Mouse (Mus musculus) midbrain, embryonic 11.5 days (tissue): ENCODE measurements around the gene Pcdh10. TPM values are rescaled to one million over a fixed set of nuclear protein-coding genes. Genes with fewer than 3 reads are reported as not detected.
A peak's percentile ranks its signal among the peaks of the same experiment; 100 is the strongest.

Source experiments
- ATAC-seq: fragments of 200-750 bp; cut with Nextera tagmentation; 2 replicates; pipeline ENCODE4 v1.8.0; 2017; ENCODE audit warnings: moderate TSS enrichment, moderate library complexity; ENCODE audit not compliant: low FRiP score
- DNase-seq: peaks from one replicate; pipeline ENCODE4 v3.0.0; 2015; ENCODE audit warnings: low spot score; ENCODE audit errors: missing footprints
- H3K27ac ChIP-seq: fragments of 300-500 bp; sonication (generic); 2 replicates; pipeline ENCODE4 v1.5.1; 2014; ENCODE audit warnings: low read depth, low read length
- H3K27me3 ChIP-seq: fragments of 300-500 bp; sonication (generic); 2 replicates; pipeline ENCODE4 v1.6.1; 2014; ENCODE audit warnings: mild to moderate bottlenecking, low read length, moderate library complexity, mixed read lengths; ENCODE audit not compliant: control insufficient read depth, insufficient read depth
- H3K36me3 ChIP-seq: fragments of 300-500 bp; sonication (generic); 2 replicates; pipeline ENCODE4 v1.6.1; 2014; ENCODE audit warnings: mild to moderate bottlenecking, low read length, moderate library complexity, mixed read lengths; ENCODE audit not compliant: control insufficient read depth, insufficient read depth
- H3K4me1 ChIP-seq: fragments of 300-500 bp; sonication (generic); 2 replicates; pipeline ENCODE4 v1.6.1; 2014; ENCODE audit warnings: low read length; ENCODE audit not compliant: control insufficient read depth, insufficient read depth
- H3K4me2 ChIP-seq: fragments of 300-500 bp; sonication (generic); 2 replicates; pipeline ENCODE4 v1.6.1; 2014; ENCODE audit warnings: mild to moderate bottlenecking, moderate library complexity
- H3K4me3 ChIP-seq: fragments of 300-500 bp; sonication (generic); 2 replicates; pipeline ENCODE4 v1.5.1; 2014; ENCODE audit warnings: low read depth, low read length
- H3K9ac ChIP-seq: fragments of 300-500 bp; sonication (generic); 2 replicates; pipeline ENCODE4 v1.6.1; 2014; ENCODE audit warnings: low read length
- H3K9me3 ChIP-seq: fragments of 300-500 bp; sonication (generic); 2 replicates; pipeline ENCODE4 v1.6.1; 2016; ENCODE audit warnings: low read length; ENCODE audit not compliant: control insufficient read depth
- WGBS: fragments of 180-500 bp; shearing (Covaris S2); extraction: QIAGEN DNeasy Blood & Tissue Kit; methylation state at CpG from one replicate; pipeline ENCODE4 v1.1.7; 2014; 5-methylcytosine and 5-hydroxymethylcytosine counted together
- polyA plus RNA-seq: library from polyadenylated mRNA; unstranded; fragments of >200 nt; fragmentation: Nextera tagmentation; extraction: Ambion mirVana; gene quantifications from 2 replicates; pipeline ENCODE4 v1.2.1, GENCODE M21; 2014

The Pcdh10 gene
- polyA plus RNA-seq, 1 experiment from 2014 or later = 4.2 TPM

DNA sequence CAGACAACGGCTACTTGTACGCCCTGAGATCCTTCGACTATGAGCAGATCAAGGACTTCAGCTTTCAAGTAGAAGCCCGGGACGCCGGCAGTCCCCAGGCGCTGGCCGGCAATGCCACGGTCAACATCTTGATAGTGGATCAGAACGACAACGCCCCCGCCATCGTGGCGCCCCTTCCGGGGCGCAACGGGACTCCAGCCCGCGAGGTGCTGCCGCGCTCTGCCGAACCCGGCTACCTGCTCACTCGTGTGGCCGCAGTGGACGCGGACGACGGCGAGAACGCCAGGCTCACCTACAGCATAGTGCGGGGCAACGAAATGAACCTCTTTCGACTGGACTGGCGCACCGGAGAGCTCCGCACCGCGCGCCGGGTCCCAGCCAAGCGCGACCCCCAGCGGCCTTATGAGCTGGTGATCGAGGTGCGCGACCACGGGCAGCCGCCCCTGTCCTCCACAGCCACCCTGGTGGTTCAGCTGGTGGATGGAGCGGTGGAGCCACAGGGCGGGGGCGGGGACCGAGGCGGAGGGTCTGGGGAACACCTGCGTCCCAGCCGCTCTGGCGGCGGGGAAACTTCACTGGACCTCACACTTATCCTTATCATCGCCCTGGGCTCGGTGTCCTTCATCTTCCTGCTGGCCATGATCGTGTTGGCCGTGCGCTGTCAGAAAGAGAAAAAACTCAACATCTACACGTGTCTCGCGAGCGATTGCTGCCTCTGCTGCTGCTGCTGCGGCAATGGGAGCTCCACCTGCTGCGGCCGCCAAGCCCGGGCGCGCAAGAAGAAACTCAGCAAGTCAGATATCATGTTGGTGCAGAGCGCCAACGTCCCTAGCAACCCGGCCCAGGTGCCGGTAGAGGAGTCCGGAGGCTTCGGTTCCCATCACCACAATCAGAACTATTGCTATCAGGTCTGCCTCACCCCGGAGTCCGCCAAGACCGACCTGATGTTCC lies 2.9 kb downstream of the Pcdh10 start:
- Histone ChIP-seq H3K9ac (peak overlapping the region; percentile 48), H3K9me3 (no peaks in the 10 kb centered on the region), H3K4me3 (peak overlapping the region; percentile 61), H3K4me1 (peaks cover 9% of the 10 kb centered on the region), H3K4me2 (peak overlapping the region; percentile 93), H3K36me3 (no peaks in the 10 kb centered on the region), H3K27me3 (peaks cover 22% of the 10 kb centered on the region), H3K27ac (no peak overlapping the region)
- peak; percentile 96 for DNase-seq
- peak; percentile 15; the same call in 1 of the 2 replicates for ATAC-seq
- under 1% methylated on average over 82 of the region's 82 CpGs for WGBS

DNA sequence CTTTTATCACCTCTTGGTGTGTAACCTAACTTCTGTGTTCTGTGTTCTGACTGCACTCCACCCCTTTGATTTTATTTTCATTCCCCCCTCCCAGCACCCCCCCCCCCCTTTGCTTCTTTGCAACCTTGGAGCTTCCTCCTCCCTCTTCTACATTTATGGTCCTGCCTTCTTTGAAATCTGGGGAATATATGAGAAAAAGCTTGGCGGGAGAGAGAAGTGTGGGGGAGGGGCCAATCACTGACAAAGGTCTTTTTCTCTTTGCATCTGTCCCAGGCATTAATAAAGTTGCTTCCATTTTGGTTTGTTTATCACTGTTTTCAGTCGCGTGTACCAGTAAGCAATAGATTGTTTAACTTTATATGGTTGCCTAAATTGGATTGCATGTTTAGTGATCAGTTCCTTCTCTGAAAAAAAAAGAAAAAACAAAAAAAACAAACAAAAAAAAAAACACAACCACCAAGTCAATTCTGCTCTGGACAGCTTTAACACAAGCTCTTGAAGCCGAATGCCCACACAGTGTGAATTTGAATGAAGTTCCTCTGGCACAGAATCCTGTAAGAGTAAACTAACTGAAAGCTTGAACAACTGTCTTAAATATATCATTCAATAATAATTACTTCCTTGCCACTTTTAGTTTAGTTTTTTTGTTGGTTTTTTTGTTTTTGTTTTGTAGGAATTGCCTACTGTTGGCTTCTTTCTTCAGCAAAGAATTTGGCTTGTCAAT lies 4.0 kb downstream of the Pcdh10 start:
- peak overlapping the region; percentile 48; the same call in 1 of the 2 replicates for H3K9ac ChIP-seq
- peaks cover 22% of the 10 kb centered on the region for H3K27me3 ChIP-seq
- 26% methylated on average over 4 of the region's 4 CpGs for WGBS
- H3K27ac ChIP-seq = no peak overlapping the region
- peaks cover 9% of the 10 kb centered on the region for H3K4me1 ChIP-seq
- no peaks in the 10 kb centered on the region for H3K36me3 ChIP-seq
- no peak for DNase-seq
- ATAC-seq = no peak
- no peaks in the 10 kb centered on the region for H3K9me3 ChIP-seq
- H3K4me3 ChIP-seq = peak overlapping the region; percentile 61
- H3K4me2 ChIP-seq = peak overlapping the region; percentile 93

DNA sequence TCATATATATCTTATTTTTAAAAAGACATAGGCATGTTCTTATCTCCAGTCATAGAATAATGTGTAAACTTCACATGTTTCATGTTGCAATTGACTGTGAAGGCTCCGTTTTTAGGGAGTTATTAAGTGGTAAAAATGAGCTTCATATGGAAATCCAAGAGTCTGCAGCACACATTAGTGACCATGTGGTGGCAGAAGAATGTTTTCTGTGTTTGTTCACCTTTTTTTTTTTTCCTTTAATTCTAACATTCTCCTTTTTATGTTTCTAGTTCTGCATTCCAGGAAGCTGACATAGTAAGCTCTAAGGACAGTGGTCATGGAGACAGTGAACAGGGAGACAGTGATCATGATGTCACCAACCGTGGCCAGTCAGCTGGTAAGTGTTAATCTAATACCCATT lies 5.6 kb downstream of the Pcdh10 start:
- 67% methylated on average over 2 of the region's 2 CpGs for WGBS
- DNase-seq (no peak), ATAC-seq (no peak)
- Histone ChIP-seq H3K9ac (no peak overlapping the region), H3K36me3 (no peaks in the 10 kb centered on the region), H3K27ac (no peak overlapping the region), H3K4me1 (peaks cover 8% of the 10 kb centered on the region), H3K4me3 (no peak overlapping the region), H3K4me2 (no peak overlapping the region), H3K9me3 (no peaks in the 10 kb centered on the region), H3K27me3 (peaks cover 22% of the 10 kb centered on the region)

DNA sequence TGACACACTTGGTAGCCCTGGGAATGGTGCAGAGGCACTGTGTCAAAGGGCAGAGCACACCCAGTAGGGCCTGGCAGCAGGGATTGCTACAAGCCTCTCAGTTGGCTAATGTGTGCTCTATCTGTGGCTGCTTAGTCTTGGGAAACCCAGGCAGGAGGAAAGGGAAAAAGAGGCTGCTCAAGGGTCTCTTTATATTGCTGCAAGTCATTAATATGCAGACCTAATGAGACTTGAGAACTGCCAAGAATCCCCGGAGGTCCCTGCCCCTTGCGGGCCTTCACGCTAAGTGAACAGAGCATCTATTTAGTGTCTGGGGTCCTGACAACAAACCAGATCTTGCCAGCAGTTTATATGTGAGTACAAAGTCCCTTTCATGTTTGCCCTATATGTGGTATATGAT lies 6.8 kb downstream of the Pcdh10 start:
- DNase-seq (no peak), ATAC-seq (peak; percentile 51; the same call in 1 of the 2 replicates)
- Histone ChIP-seq H3K9ac (no peak overlapping the region), H3K9me3 (no peaks in the 10 kb centered on the region), H3K27me3 (peaks cover 16% of the 10 kb centered on the region), H3K27ac (no peak overlapping the region), H3K36me3 (no peaks in the 10 kb centered on the region), H3K4me2 (no peak overlapping the region), H3K4me1 (peaks cover 6% of the 10 kb centered on the region), H3K4me3 (no peak overlapping the region)
- WGBS = 21% methylated on average over 3 of the region's 3 CpGs

DNA sequence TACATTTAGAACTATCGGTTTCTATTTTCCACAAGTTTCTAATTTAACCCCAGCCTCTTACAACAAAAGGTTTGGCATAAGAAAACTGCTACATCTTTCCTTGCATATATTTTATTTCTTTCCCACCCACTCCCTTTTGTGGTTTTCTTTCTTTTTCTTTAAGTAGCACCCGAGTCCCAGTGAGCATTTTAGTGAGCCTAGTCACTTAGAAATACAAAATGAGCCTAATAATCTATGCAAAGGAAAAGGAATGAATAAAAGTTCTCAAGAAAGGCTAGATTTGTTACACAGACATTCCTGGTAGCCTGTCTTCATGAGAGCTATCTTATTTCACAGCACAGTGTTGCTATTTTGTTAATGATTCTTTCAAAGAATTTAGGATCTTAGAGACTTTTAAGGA lies 7.3 kb downstream of the Pcdh10 start:
- Histone ChIP-seq H3K9me3 (no peaks in the 10 kb centered on the region), H3K36me3 (no peaks in the 10 kb centered on the region), H3K4me3 (no peak overlapping the region), H3K9ac (no peak overlapping the region), H3K27me3 (peaks cover 13% of the 10 kb centered on the region), H3K4me2 (no peak overlapping the region), H3K4me1 (peaks cover 4% of the 10 kb centered on the region), H3K27ac (no peak overlapping the region)
- WGBS = 59% methylated on average over 2 of the region's 2 CpGs
- no peak for DNase-seq
- no peak for ATAC-seq

DNA sequence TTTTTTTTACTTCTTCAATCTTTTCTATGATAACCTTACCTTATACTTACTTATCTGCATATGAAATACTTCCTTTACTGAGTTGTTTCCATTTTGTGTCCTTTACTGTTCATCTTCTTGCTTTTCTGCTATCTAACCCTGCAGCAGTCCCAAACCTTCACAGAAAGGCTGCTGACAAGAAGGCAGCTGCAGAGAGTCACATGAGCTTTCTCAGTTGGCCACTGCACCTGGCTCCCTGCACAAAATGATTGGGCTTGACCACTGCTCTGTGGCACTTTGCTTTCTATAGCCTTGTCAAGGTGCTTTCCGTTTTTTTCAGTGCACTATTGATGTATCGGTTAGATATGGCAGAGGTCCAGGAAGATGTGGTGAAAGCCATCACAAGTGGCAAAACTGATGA lies 8.3 kb downstream of the Pcdh10 start:
- Histone ChIP-seq H3K4me2 (no peak overlapping the region), H3K27ac (no peak overlapping the region), H3K9ac (no peak overlapping the region), H3K4me1 (peaks cover 3% of the 10 kb centered on the region), H3K4me3 (no peak overlapping the region), H3K9me3 (no peaks in the 10 kb centered on the region), H3K36me3 (no peaks in the 10 kb centered on the region), H3K27me3 (peaks cover 2% of the 10 kb centered on the region; the same call in 1 of the 2 replicates)
- WGBS = 79% methylated on average over 2 of the region's 2 CpGs
- DNase-seq (no peak), ATAC-seq (no peak)

DNA sequence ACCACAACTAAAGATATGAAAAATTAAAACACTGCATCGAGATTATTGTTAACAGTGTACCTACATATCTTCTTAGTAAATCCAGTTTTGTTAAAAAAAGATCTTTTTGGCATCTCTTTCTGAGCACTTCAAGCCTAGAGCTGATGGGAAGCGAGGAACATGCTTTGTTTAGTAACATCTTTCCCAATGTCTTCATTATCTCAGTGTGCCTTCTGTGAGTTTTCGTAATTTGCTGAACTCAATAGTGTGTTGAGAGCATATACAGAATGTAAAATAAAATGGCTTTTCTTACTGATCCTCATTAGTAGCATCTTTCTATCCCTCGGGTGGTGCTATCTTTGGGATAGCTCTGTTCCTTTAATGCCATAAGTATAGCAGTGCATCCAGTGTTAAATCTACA lies 18.9 kb downstream of the Pcdh10 start:
- WGBS = 82% methylated on average over 4 of the region's 4 CpGs
- no peak overlapping the region for H3K4me2 ChIP-seq
- H3K27ac ChIP-seq = no peak overlapping the region
- no peaks in the 10 kb centered on the region for H3K4me1 ChIP-seq
- ATAC-seq (no peak), DNase-seq (no peak)
- H3K9me3 ChIP-seq = no peaks in the 10 kb centered on the region
- H3K4me3 ChIP-seq = no peak overlapping the region
- no peaks in the 10 kb centered on the region for H3K36me3 ChIP-seq
- no peaks in the 10 kb centered on the region for H3K27me3 ChIP-seq
- no peak overlapping the region for H3K9ac ChIP-seq

DNA sequence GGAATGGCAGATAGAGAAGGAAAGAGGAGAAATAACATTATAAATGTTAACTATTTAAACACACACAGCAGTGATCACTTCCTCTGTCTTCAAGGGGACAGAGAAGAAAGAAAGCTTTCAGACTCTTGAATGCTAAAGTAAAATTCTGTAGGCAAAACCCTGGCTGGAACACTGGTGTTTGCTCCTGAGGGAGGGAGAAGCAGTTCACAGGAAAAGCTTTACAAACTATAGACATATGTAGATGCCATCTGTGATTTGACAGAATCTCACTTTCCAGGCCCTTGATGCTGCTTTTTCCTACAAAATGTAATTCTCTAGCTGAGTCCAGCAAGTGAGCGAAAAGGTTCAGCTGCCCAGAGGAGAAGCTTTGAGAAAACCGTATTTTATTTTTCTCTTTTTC lies 25.0 kb downstream of the Pcdh10 start:
- Histone ChIP-seq H3K36me3 (no peaks in the 10 kb centered on the region), H3K4me3 (no peak overlapping the region), H3K9me3 (no peaks in the 10 kb centered on the region), H3K4me2 (no peak overlapping the region), H3K9ac (no peak overlapping the region), H3K27ac (no peak overlapping the region), H3K4me1 (no peaks in the 10 kb centered on the region), H3K27me3 (no peaks in the 10 kb centered on the region)
- 87% methylated on average over 2 of the region's 2 CpGs for WGBS
- DNase-seq = no peak
- no peak for ATAC-seq

DNA sequence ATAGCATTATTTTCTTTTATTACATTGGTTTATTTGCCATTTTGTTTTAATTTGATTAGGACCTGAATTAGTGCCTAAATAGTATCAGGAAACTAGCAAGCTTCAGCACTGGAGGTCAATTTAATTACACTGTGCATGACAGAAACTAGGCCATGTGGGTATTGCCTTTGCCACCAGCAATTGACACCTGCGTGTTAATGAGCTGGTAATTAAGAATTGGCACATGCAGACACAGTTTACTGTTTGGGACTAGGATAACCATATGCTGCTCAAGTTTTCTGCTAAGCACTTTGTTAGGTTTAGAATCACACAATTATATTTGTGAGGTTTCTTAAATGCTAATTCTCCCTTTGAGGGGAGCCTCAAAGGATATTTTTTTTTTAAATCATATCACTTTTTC lies 53.5 kb downstream of the Pcdh10 start:
- ATAC-seq = no peak
- no peak for DNase-seq

More for the DNA sequence above, 53.5 kb downstream of the Pcdh10 start:
- Histone ChIP-seq H3K4me2 (no peak overlapping the region), H3K4me1 (0 out of 2 replicates have a peak, but pooled peaks cover 2% of the 10 kb centered on the region), H3K4me3 (no peak overlapping the region), H3K36me3 (no peaks in the 10 kb centered on the region), H3K9me3 (no peaks in the 10 kb centered on the region), H3K27ac (no peak overlapping the region), H3K27me3 (no peaks in the 10 kb centered on the region), H3K9ac (no peak overlapping the region)
- WGBS = 87% methylated on average over 1 of the region's 1 CpGs
